Mouse (Mus musculus) small intestine, adult 2 months (tissue): ENCODE data around the gene Npas3.

ENCODE experiments used
- CTCF ChIP-seq: fragments of 200-500 bp; IDR thresholded peaks from 2 replicates; pipeline ENCODE4 v1.5.1; 2012; ENCODE audit warnings: low read depth, mild to moderate bottlenecking, control low read depth, inconsistent platforms, low read length, moderate library complexity, mixed read lengths; ENCODE audit not compliant: insufficient replicate concordance, insufficient read length; ENCODE audit errors: extremely low read depth
- POLR2A ChIP-seq: fragments of 200-500 bp; IDR thresholded peaks from 2 replicates; pipeline ENCODE4 v1.6.1; 2012; ENCODE audit warnings: low read depth, mild to moderate bottlenecking, control low read depth, inconsistent platforms, low read length, moderate library complexity

GRCm38 (mm10) chr12:53973414-53973813 lies 724.9 kb downstream of the Npas3 start:
- TF ChIP-seq CTCF (no peak), POLR2A (no peak)
